Mouse (Mus musculus): ENCODE results near the gene Samd7. TPM values are rescaled to one million over a fixed set of nuclear protein-coding genes. Genes with fewer than 3 reads are reported as not detected.

Samd7 gene
- polyA plus RNA-seq, 1 experiment from 2014 or later = not detected

DNA sequence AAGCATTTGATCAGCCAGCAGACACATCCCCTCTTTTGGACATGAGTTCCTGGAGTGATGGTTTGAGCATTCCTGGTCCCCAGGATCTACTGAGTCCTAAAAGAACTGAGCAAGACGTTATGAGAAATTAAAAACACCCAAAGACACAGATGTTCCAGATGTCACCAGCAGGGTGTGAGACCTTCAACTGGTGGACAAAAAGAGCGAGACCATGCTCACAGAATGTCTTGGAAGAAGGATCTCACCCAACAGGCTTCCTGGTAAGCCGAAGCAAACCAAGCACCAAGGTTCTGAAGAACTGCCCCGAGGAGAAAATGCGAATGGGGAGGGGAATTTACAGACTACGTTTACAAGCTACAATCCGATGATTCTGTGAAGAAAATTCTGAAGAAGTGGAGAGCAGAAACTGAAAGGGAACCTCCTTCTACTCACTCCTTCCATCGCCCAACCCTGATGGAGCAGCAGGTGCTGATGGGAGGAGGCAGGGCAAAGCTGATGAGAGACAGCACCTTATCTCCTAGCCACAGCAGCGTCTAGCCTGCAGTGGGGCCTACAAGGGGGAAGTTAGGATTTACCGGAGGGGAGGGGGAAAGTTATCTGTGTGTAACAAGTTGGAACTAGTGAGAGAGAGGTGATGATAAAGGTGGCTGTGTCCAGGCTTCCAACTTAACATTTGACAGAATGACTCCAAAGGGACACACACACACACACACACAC is 19.4 kb downstream of the Samd7 start:
- 44% methylated on average over 10 of the region's 10 CpGs for WGBS
- peak overlapping the region; percentile 38 for H3K4me2 ChIP-seq
- peak overlapping the region; percentile 61; the same call in 1 of the 2 replicates for H3K27ac ChIP-seq (ENCODE audit: poor library complexity, severe bottlenecking)
- H3K4me3 ChIP-seq = no peak overlapping the region
- no peak overlapping the region for H3K9ac ChIP-seq
- no peaks in the 10 kb centered on the region for H3K9me3 ChIP-seq (replicated peaks)
- no peaks in the 10 kb centered on the region for H3K36me3 ChIP-seq
- H3K4me1 ChIP-seq (replicated peaks) = peaks cover 16% of the 10 kb centered on the region
- H3K27me3 ChIP-seq (replicated peaks) = no peaks in the 10 kb centered on the region
- peak; percentile 96 for ATAC-seq (ENCODE audit: insufficient number of reproducible peaks, low FRiP score)

GRCm38 (mm10) chr3:30766177-30766576 is 20.1 kb downstream of the Samd7 start:
- no peaks in the 10 kb centered on the region for H3K36me3 ChIP-seq
- no peaks in the 10 kb centered on the region for H3K9me3 ChIP-seq (replicated peaks)
- H3K4me2 ChIP-seq = peak overlapping the region; percentile 38
- peak; percentile 87 for ATAC-seq (ENCODE audit: insufficient number of reproducible peaks, low FRiP score)
- 44% methylated on average over 7 of the region's 7 CpGs for WGBS
- H3K27me3 ChIP-seq (replicated peaks) = no peaks in the 10 kb centered on the region
- H3K9ac ChIP-seq = no peak overlapping the region
- peaks cover 16% of the 10 kb centered on the region for H3K4me1 ChIP-seq (replicated peaks)
- no peak overlapping the region for H3K4me3 ChIP-seq
- peak overlapping the region; percentile 61 for H3K27ac ChIP-seq (ENCODE audit: poor library complexity, severe bottlenecking)

DNA sequence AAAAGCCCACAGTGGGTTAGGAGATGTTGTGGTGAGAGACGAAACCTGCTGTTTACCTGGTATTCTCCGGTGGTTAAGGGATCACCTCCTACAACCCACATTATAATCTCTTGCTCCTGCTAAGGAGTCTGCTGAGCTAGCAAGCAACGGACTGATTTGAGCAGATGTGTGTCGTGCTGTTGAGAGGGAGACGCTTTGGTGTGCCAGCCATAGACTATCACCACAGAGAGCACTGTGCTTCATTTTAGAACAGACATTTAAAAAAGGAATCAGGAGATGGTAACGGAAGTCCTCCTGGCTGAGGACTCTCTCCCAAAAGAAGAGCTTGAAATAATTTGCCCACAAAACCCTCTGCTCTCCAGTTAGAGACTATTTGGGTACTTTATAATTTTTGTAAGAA is 21.2 kb downstream of the Samd7 start:
- no peak overlapping the region for H3K9ac ChIP-seq
- 78% methylated on average over 6 of the region's 6 CpGs for WGBS
- no peaks in the 10 kb centered on the region for H3K9me3 ChIP-seq (replicated peaks)
- no peak overlapping the region for H3K4me2 ChIP-seq
- ATAC-seq (ENCODE audit: insufficient number of reproducible peaks, low FRiP score) = no peak
- no peak overlapping the region for H3K27ac ChIP-seq (ENCODE audit: poor library complexity, severe bottlenecking)
- no peaks in the 10 kb centered on the region for H3K27me3 ChIP-seq (replicated peaks)
- peaks cover 16% of the 10 kb centered on the region for H3K4me1 ChIP-seq (replicated peaks)
- no peak overlapping the region for H3K4me3 ChIP-seq
- no peaks in the 10 kb centered on the region for H3K36me3 ChIP-seq

DNA sequence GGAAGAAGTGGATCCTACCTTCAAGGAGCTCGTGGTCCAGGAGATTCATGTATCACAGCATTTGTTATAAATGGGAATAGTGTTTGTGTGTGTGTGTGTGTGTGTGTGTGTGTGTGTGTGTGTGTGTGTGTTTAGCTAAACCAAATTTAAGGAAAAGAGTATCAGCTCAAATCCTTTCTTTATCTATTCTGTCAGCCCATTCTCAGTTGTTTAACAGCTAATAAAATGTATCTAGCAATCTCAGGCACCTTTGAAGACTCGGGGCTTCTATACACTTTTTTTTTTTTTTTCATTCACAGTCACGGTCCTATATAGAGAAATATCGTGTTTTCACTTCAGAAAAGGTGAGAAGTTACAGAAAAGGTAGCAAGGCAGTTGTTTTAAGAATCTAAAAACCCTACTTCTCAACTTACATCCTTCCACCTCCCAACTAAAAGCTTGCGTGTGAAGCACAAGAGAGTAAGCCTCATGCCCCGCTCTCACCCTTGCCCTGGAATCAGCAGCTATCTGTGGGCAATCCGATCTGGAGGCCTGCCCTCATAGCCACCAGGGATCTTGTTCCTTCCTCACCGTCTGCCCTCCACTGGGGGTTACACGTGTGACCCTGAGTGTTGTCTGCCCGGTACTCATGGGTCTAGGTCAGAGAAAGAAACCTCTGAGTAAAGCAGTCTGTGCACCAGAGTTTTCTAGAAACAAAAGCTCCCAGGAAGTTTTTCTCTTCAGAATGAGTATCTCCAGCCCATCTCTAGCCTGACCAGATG is 23.8 kb downstream of the Samd7 start:
- WGBS = 60% methylated on average over 10 of the region's 10 CpGs
- Histone ChIP-seq H3K27me3 (replicated peaks) (no peaks in the 10 kb centered on the region), H3K9me3 (replicated peaks) (no peaks in the 10 kb centered on the region), H3K36me3 (no peaks in the 10 kb centered on the region), H3K9ac (no peak overlapping the region), H3K27ac (ENCODE audit: poor library complexity, severe bottlenecking) (no peak overlapping the region), H3K4me3 (no peak overlapping the region), H3K4me2 (no peak overlapping the region), H3K4me1 (replicated peaks) (peaks cover 15% of the 10 kb centered on the region)
- ATAC-seq (ENCODE audit: insufficient number of reproducible peaks, low FRiP score) = no peak

DNA sequence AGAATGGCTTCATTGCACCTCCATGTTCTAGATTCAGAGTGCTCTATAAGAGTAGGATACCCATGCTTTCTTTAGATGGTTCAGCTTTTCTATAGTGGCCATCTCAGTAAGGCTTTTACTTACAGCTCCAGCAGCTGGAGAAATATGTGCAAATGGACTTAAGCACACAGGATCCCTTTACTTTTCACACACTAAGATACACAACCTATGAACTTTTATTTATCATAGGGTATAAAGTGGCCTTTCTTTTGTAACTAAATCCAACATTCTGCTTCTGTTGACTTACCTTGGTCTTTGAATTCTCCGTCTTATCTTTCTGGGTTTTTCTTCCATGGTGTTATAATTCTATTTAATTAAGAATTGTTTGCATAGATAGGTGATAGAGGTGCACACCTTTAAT is 25.5 kb downstream of the Samd7 start:
- Histone ChIP-seq H3K4me2 (no peak overlapping the region), H3K4me1 (replicated peaks) (no peaks in the 10 kb centered on the region), H3K36me3 (no peaks in the 10 kb centered on the region), H3K9ac (no peak overlapping the region), H3K27ac (ENCODE audit: poor library complexity, severe bottlenecking) (no peak overlapping the region), H3K4me3 (no peak overlapping the region), H3K27me3 (replicated peaks) (no peaks in the 10 kb centered on the region), H3K9me3 (replicated peaks) (no peaks in the 10 kb centered on the region)
- 91% methylated on average over 1 of the region's 1 CpGs for WGBS
- no peak for ATAC-seq (ENCODE audit: insufficient number of reproducible peaks, low FRiP score)

DNA sequence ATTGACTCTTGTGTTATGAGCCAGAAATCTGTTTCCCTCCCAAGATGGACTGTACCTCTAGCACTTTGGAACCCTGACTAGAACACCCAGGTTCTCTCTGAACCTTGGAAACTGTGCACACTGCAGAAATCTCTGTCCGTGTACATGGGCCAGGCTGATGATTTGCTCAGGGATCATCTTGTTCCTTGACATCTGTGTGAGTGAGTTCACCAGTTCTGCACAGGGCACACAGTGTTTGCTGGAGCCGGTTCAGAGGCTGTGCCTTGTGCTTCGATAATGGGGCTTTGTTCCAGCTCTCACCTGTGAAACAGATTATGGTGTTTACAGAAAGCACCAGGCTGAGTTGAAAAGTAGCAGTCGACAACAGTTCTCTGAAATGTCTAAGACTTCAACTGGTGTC is 26.5 kb downstream of the Samd7 start:
- Histone ChIP-seq H3K4me3 (no peak overlapping the region), H3K27ac (ENCODE audit: poor library complexity, severe bottlenecking) (no peak overlapping the region), H3K36me3 (no peaks in the 10 kb centered on the region), H3K4me2 (no peak overlapping the region), H3K27me3 (replicated peaks) (no peaks in the 10 kb centered on the region), H3K9ac (no peak overlapping the region), H3K9me3 (replicated peaks) (no peaks in the 10 kb centered on the region), H3K4me1 (replicated peaks) (no peaks in the 10 kb centered on the region)
- ATAC-seq (ENCODE audit: insufficient number of reproducible peaks, low FRiP score) = no peak
- WGBS = 62% methylated on average over 4 of the region's 4 CpGs

DNA sequence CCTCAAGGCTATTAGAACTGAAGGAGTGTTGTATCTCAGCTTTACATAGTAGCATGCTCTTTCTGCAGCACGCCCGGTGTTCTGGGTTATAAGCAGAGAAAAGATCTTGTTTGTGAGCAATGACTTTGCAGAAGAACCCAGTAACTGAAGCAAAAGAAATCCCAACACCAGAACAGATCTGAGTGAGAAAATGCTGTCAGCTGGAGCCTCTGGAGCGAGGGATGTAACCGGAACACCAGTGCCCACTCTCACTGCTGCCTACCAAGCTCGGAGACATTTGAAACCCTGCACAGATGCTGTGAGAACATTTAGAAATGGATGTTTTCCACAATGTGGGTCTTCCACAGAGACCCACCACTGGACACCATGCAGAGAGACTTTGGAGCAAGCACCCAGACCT is 28.6 kb downstream of the Samd7 start:
- no peaks in the 10 kb centered on the region for H3K9me3 ChIP-seq (replicated peaks)
- WGBS = 88% methylated on average over 5 of the region's 5 CpGs

DNA sequence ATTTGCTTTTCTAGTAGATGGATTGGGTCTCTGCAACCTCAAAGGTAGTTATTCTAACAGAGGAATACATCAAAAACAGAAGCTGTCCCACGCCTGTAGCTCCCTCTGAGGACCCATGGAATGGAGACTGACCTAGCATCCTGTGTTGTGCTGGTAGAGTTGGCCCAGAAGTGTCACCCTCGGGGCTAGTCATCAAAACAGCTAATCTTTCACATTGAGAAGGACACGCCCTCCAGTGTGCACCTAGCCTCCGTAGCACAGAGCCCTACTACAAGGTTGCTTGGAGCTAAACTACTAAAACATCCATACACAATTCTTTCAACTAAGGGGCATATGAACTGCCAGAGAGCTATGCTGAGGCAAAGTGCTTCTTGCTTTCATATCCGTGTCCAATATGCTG is 31.9 kb downstream of the Samd7 start:
- no peak for ATAC-seq (ENCODE audit: insufficient number of reproducible peaks, low FRiP score)
- WGBS = 74% methylated on average over 5 of the region's 5 CpGs
- Histone ChIP-seq H3K36me3 (no peaks in the 10 kb centered on the region), H3K9me3 (replicated peaks) (no peaks in the 10 kb centered on the region), H3K4me3 (no peak overlapping the region), H3K9ac (no peak overlapping the region), H3K4me1 (replicated peaks) (no peaks in the 10 kb centered on the region), H3K27ac (ENCODE audit: poor library complexity, severe bottlenecking) (no peak overlapping the region), H3K27me3 (replicated peaks) (no peaks in the 10 kb centered on the region), H3K4me2 (no peak overlapping the region)

More for the DNA sequence above, 28.6 kb downstream of the Samd7 start:
- H3K4me2 ChIP-seq = no peak overlapping the region
- no peaks in the 10 kb centered on the region for H3K27me3 ChIP-seq (replicated peaks)
- H3K36me3 ChIP-seq = no peaks in the 10 kb centered on the region
- H3K9ac ChIP-seq = no peak overlapping the region
- no peaks in the 10 kb centered on the region for H3K4me1 ChIP-seq (replicated peaks)
- H3K27ac ChIP-seq (ENCODE audit: poor library complexity, severe bottlenecking) = no peak overlapping the region
- no peak overlapping the region for H3K4me3 ChIP-seq
- ATAC-seq (ENCODE audit: insufficient number of reproducible peaks, low FRiP score) = no peak

GRCm38 (mm10) chr3:30788531-30788930 is 42.4 kb downstream of the Samd7 start:
- peaks cover 3% of the 10 kb centered on the region; the same call in 1 of the 2 replicates for H3K4me1 ChIP-seq (replicated peaks)
- no peaks in the 10 kb centered on the region for H3K27me3 ChIP-seq (replicated peaks)
- H3K27ac ChIP-seq (ENCODE audit: poor library complexity, severe bottlenecking) = no peak overlapping the region
- H3K4me2 ChIP-seq = no peak overlapping the region
- no peaks in the 10 kb centered on the region for H3K36me3 ChIP-seq
- WGBS = 17% methylated on average over 5 of the region's 5 CpGs
- H3K9me3 ChIP-seq (replicated peaks) = no peaks in the 10 kb centered on the region
- no peak for ATAC-seq (ENCODE audit: insufficient number of reproducible peaks, low FRiP score)
- H3K9ac ChIP-seq = no peak overlapping the region
- no peak overlapping the region for H3K4me3 ChIP-seq

- H3K36me3 ChIP-seq = no peaks in the 10 kb centered on the region
- peak within 1 kb of the TSS; percentile 89 for H3K27ac ChIP-seq (ENCODE audit: poor library complexity, severe bottlenecking)
- peaks cover 3% of the 10 kb centered on the region; the same call in 1 of the 2 replicates for H3K4me1 ChIP-seq (replicated peaks)
- H3K9me3 ChIP-seq (replicated peaks) = no peaks in the 10 kb centered on the region
- ATAC-seq (ENCODE audit: insufficient number of reproducible peaks, low FRiP score) = peak; percentile 95
- peak within 1 kb of the TSS; percentile 96 for H3K9ac ChIP-seq
- H3K27me3 ChIP-seq (replicated peaks) = no peaks in the 10 kb centered on the region
- peak within 1 kb of the TSS; percentile 75 for H3K4me2 ChIP-seq
- peak within 1 kb of the TSS; percentile 91 for H3K4me3 ChIP-seq
- WGBS = under 1% methylated on average over 61 of the region's 62 CpGs
Observed at GRCm38 (mm10) chr3:30792737-30793402, 46.8 kb downstream of the Samd7 start, which contains the start of gene Sec62. Gene Sec62, plus strand, starts transcription at chr3:30792875.

Data from heart, embryonic 12.5 days (tissue).